Mouse (Mus musculus) heart, adult 2 months (tissue): ENCODE measurements around the gene Gm20716. TPM values are rescaled to one million over a fixed set of nuclear protein-coding genes. Genes with fewer than 3 reads are reported as not detected.
A peak's percentile ranks its signal among the peaks of the same experiment; 100 is the strongest.

ENCODE experiments used
- DNase-seq, 2 experiments: peaks; one replicate each; pipeline ENCODE4 v3.0.0; 2021
- H3K27ac ChIP-seq: fragments of 200-600 bp; 2 replicates; pipeline ENCODE4 v1.8.1; 2022
- H3K27me3 ChIP-seq: fragments of 200-500 bp; 2 replicates; pipeline ENCODE4 v1.6.1; 2012; ENCODE audit warnings: mild to moderate bottlenecking, low read length, inconsistent platforms, mixed read lengths; ENCODE audit not compliant: control insufficient read depth, insufficient read depth
- H3K36me3 ChIP-seq: fragments of 200-500 bp; 2 replicates; pipeline ENCODE4 v1.6.1; 2012; ENCODE audit warnings: low read length, inconsistent platforms; ENCODE audit not compliant: control insufficient read depth, insufficient read depth
- H3K4me1 ChIP-seq: fragments of 200-500 bp; 2 replicates; pipeline ENCODE4 v1.6.1; 2011; ENCODE audit warnings: low read length; ENCODE audit not compliant: control insufficient read depth, insufficient read depth
- H3K4me3 ChIP-seq: fragments of 200-600 bp; 2 replicates; pipeline ENCODE4 v1.8.1; 2022
- H3K79me2 ChIP-seq: fragments of 200-500 bp; replicated peaks from 2 replicates; pipeline ENCODE4 v1.6.1; 2012; ENCODE audit warnings: mild to moderate bottlenecking, inconsistent platforms, low read length, moderate library complexity, mixed read lengths; ENCODE audit not compliant: control insufficient read depth, insufficient read depth
- H3K9ac ChIP-seq: fragments of 200-500 bp; 2 replicates; pipeline ENCODE4 v1.6.1; 2012; ENCODE audit warnings: low read depth, mild to moderate bottlenecking, control low read depth, inconsistent platforms, low read length, mixed read lengths
- CTCF ChIP-seq: fragments of 200-600 bp; IDR thresholded peaks from 2 replicates; pipeline ENCODE4 v1.8.1; 2022; ENCODE audit warnings: antibody characterized with exemption, mild to moderate bottlenecking, moderate library complexity
- EP300 ChIP-seq: fragments of 200-500 bp; IDR thresholded peaks from 2 replicates; pipeline ENCODE4 v1.6.1; 2011; ENCODE audit warnings: low read depth, low read length, control low read depth; ENCODE audit not compliant: insufficient read depth
- POLR2A ChIP-seq: fragments of 200-500 bp; IDR thresholded peaks from 2 replicates; pipeline ENCODE4 v1.6.1; 2011; ENCODE audit warnings: mild to moderate bottlenecking, low read depth, low read length, control low read depth; ENCODE audit not compliant: insufficient read depth
- WGBS: fragments of 180-500 bp; shearing (Covaris S2); methylation state at CpG from one replicate; pipeline ENCODE4 v1.1.7; 2018; 5-methylcytosine and 5-hydroxymethylcytosine counted together
- intact Hi-C: fragments of 180-260 bp; cut with DNase I; formaldehyde crosslinking; loops from one replicate; pipeline ENCODE4 v1.15.1; 2025
- polyA plus RNA-seq: library from polyadenylated mRNA; depleted of rRNA; stranded (reverse); fragments of >200 nt; gene quantifications from 2 replicates; pipeline ENCODE4 v1.2.3, GENCODE M21; 2012
- total RNA-seq, 2 experiments: library from RNA; stranded (reverse); gene quantifications; 2 replicates each; pipeline ENCODE4 v1.2.3; 2021

Gene Gm20716
- total and polyA plus RNA-seq, 3 experiments, result 4.4 to 14.7 (median 11.5) TPM

DNA sequence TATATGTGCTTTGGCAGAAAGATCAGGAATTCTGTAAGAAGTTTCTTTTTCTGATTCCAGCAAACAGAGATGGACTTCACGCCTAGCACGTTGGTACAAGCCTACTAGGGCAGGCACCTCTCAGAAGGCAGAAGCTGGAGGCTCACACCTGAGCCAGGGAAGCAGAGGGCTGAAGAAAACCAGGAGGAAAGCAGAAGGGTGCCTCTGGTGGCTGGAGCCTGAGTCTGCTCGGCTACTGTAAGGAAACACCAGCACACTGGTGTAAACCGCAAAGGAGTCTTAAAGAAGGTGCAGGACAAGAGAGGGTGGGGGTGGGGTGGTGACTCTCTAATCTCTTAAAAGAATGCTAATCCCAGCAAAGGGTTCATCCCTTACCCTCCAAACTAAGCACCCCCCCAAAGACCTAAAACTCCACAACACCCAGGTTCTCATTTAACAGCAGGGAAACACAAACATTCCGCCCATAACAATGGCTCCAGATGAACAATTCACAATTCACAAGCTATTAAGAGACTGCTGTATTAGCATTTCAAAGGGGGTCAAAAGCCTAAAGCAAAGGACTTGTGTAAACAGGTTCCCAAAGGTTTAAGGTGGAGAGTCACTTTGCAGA is 16.3 kb downstream of the Gm20716 start:
- Histone ChIP-seq H3K36me3 (no peaks in the 10 kb centered on the region; the same call in 1 of the 2 replicates), H3K4me1 (no peaks in the 10 kb centered on the region), H3K4me3 (no peak overlapping the region), H3K9ac (no peak overlapping the region), H3K79me2 (no peaks in the 10 kb centered on the region), H3K27ac (no peak overlapping the region), H3K27me3 (no peaks in the 10 kb centered on the region)
- TF ChIP-seq EP300 (no peak), CTCF (no peak), POLR2A (no peak)
- no peak for DNase-seq
- WGBS, result 66% methylated on average over 5 of the region's 5 CpGs
- intact Hi-C loops, result no loop called here

DNA sequence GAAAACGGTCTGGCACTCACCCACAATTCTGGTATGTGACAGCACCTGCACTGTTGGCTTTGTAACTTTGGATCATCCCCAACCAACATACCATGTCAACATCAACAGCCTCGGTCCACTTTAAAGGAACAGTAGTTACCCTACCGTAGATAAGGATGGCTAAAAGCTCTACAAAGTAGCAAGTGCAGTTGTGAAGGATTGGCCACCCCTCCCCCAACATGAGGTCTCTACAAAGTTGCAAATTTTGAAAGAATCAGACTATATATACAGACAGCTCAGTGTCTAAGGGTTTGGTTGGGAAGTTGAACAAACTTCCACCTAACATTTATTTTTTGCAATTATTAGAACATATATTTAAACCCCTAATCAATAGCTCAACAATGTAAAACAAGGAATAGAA is 22.3 kb downstream of the Gm20716 start:
- Histone ChIP-seq H3K27me3 (no peaks in the 10 kb centered on the region), H3K79me2 (peaks cover 9% of the 10 kb centered on the region), H3K9ac (no peak overlapping the region), H3K4me3 (no peak overlapping the region), H3K27ac (peak overlapping the region; percentile 98; the same call in 1 of the 2 replicates), H3K4me1 (peaks cover 9% of the 10 kb centered on the region), H3K36me3 (peaks cover 13% of the 10 kb centered on the region)
- TF ChIP-seq EP300 (no peak), POLR2A (no peak), CTCF (no peak)
- WGBS, result 90% methylated on average over 3 of the region's 3 CpGs
- DNase-seq, result no peak
- intact Hi-C loops, result loop anchor here (1.0 to 5.0 kb wide), 2 partner anchors 22 to 96 kb away; partner anchors contain the start of genes Dpm1, Gm20716 and Mocs3

DNA sequence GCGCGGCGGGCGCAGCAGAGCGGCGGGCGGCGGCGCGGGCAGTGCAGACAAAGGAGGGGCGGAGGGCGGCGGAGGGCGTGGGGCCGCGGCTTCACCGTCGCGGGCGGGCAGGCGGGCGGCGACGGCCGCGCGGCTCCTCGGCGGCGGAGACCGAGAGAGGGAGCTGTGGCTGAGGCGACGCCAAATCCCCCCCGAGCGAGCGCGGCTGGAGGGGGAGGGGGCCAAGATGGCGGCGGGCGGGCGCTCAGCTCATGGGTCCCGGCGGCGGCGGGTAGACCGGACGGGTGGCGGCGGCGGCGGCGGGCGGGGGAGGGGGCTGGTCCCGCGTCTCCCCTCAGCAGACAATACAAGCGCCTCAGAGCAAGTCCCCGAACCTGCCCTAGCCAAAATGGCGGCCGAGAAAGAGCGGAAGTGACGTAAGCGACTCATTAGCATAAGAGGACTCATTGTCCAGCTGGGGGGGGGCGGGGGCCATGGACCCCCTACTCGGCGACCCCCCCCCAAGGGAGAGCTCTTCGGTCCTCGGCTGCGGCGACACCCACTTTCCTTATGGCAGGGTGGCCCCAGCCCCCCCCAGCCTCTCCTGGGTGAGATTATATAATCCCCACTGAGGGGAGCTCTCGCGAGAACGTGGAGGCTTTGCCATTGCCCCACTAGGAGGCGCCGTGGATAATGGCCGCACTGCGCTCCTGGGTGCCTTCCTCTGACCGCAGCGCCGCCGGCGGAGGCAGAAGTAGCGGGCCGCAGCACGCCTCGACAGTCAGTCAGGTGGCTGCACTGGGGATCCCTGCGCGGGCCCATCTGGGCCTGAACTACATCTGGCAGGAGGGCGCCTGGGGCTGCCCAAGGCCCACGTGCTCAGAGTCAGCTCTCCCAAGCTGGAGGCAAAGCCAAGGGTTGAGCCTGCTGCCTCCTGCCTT is 23.2 kb downstream of the Gm20716 start, which contains the start of gene Adnp:
Gene Adnp (minus strand): TSS at position 388 of the 920 bp plus-strand sequence.
- peak; percentile 87 for TF ChIP-seq CTCF
- peak; percentile 81 for TF ChIP-seq POLR2A
- peak; percentile 95 for TF ChIP-seq EP300
- Histone ChIP-seq H3K9ac (peak within 1 kb of the TSS; percentile 98), H3K27me3 (no peaks in the 10 kb centered on the region), H3K79me2 (peaks cover 9% of the 10 kb centered on the region), H3K4me1 (peaks cover 9% of the 10 kb centered on the region), H3K36me3 (peaks cover 13% of the 10 kb centered on the region), H3K4me3 (peak within 1 kb of the TSS; percentile 60), H3K27ac (peak within 1 kb of the TSS; percentile 98)
- peak; percentile 93 to 95 for DNase-seq
- intact Hi-C loops, result loop anchor here (1.0 to 5.0 kb wide), 2 partner anchors 23 to 95 kb away; partner anchors contain the start of genes Dpm1, Gm20716 and Mocs3
- WGBS, result under 1% methylated on average over 63 of the region's 89 CpGs

DNA sequence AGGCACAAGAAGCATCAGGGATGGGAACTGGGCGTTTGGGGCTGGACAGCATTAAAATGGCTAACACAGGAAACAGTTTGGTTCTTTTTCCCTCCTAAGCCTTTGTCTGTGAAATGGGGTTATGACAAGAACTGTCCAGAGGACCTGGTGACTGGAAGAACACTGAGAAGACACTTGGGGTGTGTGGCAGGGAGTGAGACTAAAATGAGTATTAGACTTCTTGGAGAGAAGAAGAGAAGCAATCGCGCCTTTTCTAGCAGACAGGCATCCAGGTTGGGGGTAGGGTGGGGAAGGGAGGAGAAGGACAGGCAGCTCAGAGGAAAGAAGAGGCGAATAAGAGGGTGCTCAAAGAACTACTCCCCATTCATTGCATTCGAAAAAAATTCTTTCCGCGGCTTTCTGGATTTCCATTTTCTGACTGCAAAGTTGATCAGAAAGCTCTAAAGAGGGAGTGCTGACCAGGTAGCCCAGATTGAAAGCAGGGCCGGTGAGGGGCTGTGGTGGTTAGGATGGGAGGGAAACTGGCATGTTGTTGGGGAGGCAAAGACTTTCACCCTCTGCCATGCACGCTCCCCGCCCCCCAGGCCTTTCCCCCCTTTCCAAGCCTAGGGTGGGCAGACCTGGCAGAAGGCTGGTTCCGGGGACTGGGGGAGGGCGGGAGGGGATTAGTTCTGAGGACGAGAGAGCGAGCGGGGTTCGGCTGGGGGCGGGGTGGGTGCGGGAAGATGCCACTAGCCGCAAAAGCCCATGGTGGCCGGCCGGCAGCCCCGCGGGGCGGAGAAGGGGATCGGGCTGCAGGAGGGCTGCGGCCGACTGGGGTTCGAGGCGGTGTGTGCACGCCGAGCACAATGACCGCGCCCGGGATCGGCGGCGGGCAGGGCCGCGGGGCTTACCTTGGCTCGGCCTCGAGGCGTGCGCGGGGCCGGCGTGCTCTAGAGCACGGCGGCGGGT is 24.2 kb downstream of the Gm20716 start:
- under 1% methylated on average over 48 of the region's 49 CpGs for WGBS

DNA sequence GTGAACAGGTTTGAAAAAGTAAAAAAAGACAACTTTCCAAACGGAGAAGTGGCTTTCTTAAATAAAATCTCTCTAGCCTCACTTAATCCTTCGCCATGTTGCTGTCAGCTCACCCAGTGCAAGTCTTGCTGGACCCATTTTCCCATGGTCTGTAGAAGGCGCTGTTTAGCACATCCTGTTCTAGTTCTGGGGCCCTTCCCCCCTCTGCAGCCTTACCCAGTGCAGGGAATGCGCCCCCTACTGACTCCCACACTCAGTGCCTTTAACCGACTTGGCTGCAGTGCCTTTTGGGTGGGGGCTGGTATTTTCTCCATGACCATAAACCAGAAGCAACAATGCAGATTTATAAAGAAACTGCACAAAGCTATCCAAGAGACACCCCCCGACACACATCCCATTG is 24.9 kb downstream of the Gm20716 start:
- Histone ChIP-seq H3K79me2 (peaks cover 12% of the 10 kb centered on the region), H3K9ac (peak overlapping the region; percentile 98), H3K27me3 (no peaks in the 10 kb centered on the region), H3K4me3 (peak overlapping the region; percentile 60), H3K27ac (peak overlapping the region; percentile 98; the same call in 1 of the 2 replicates), H3K36me3 (peaks cover 26% of the 10 kb centered on the region), H3K4me1 (peaks cover 15% of the 10 kb centered on the region)
- intact Hi-C loops, result loop anchor here (5.0 kb wide), 1 partner anchor 93 kb away; no protein-coding TSS in a partner anchor
- WGBS, result 6% methylated on average over 6 of the region's 6 CpGs
- peak; percentile 74 to 81 for DNase-seq
- TF ChIP-seq POLR2A (no peak), EP300 (peak; percentile 79), CTCF (peak; percentile 86)

More for the DNA sequence above, 24.2 kb downstream of the Gm20716 start:
- H3K9ac ChIP-seq, result peak overlapping the region; percentile 98
- peak in 1 of 2 experiments; percentile 52 for DNase-seq
- H3K27me3 ChIP-seq, result no peaks in the 10 kb centered on the region
- no peak for TF ChIP-seq POLR2A
- TF ChIP-seq CTCF, result no peak
- TF ChIP-seq EP300, result no peak
- H3K4me3 ChIP-seq, result peak overlapping the region; percentile 60
- peaks cover 19% of the 10 kb centered on the region for H3K36me3 ChIP-seq
- peak overlapping the region; percentile 98 for H3K27ac ChIP-seq
- intact Hi-C loops, result loop anchor here (5.0 kb wide), 1 partner anchor 94 kb away; no protein-coding TSS in a partner anchor
- peaks cover 12% of the 10 kb centered on the region for H3K4me1 ChIP-seq
- peaks cover 11% of the 10 kb centered on the region for H3K79me2 ChIP-seq
